Mouse (Mus musculus) ovary, postnatal 10 days (tissue): ENCODE data around the gene Gm20532.
"Not testable (repeated sequence)": the region's sequence is repeated elsewhere in the genome, so short reads cannot be mapped to it uniquely, and the experiment has no call there.

ENCODE experiments used
- DNase-seq: peaks from one replicate; pipeline ENCODE4 v3.0.0; 2022; ENCODE audit warnings: low spot score

Gm20532 gene

DNA sequence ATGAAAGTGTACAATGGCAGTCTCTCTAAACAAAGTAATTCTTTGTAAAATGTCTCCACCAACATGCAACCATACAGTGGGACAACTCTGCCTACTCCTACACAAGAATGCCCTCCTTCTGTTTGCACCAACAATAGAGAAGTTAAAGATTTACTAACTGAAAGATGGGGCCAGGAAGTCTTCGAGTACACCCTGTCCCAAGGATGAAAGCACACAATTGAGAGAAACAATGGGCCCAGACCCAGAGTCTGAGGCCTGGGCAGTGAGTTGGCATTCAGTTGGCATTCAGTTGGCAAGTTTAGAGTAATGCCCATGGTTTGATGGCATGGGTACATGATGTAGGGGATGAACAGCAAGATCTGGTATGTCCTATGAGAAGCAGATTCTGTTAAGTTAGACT lies 68.2 kb downstream of the Gm20532 start:
- DNase-seq, result no peak

DNA sequence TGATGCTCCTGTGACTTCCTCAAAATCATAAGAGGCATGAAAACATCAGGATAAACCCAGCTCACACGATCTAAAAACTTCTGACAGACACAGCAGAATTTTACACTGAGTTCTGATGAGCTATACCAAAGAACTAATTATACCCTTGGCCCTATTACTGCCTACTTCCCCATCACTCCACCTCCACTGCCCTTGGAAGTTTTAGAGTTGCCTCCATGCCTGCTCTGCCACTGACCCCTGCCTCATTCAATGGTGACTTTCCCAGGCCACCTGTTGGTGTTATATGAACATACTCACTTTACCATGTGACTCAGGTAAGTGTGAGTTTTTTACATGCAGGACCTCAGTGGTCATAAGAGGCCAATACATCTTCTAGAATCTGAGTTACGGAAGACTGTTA lies 71.0 kb downstream of the Gm20532 start:
- DNase-seq, result no peak

DNA sequence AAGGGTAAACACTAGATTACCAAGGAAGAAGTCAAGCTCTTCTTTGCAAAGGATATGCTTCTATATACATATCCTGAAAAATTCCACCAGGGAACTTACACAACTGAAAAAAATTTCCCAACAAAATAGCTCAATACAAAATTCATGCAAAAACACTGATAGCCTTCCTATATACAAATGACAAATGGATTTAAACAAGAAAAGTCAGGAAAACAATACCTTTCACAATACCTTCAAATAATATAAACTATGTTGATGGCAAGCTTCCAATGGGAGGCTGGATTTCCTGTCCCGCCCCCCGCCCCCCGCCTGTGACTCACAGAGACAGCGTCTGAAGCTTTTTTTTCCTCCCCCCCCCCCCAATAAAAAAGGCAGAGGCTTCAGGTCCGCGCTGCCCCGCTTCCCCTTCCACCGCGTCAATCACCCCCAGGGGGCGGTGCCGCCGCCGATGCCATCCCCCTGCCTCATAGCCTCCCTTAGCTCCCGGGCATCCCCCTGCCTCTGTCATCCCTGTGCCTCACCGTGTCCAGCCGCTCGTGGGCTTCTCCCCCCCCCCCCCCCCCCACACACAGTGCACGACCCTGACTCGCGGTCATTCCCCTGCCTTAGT lies 74.8 kb downstream of the Gm20532 start:
- no peak for DNase-seq

DNA sequence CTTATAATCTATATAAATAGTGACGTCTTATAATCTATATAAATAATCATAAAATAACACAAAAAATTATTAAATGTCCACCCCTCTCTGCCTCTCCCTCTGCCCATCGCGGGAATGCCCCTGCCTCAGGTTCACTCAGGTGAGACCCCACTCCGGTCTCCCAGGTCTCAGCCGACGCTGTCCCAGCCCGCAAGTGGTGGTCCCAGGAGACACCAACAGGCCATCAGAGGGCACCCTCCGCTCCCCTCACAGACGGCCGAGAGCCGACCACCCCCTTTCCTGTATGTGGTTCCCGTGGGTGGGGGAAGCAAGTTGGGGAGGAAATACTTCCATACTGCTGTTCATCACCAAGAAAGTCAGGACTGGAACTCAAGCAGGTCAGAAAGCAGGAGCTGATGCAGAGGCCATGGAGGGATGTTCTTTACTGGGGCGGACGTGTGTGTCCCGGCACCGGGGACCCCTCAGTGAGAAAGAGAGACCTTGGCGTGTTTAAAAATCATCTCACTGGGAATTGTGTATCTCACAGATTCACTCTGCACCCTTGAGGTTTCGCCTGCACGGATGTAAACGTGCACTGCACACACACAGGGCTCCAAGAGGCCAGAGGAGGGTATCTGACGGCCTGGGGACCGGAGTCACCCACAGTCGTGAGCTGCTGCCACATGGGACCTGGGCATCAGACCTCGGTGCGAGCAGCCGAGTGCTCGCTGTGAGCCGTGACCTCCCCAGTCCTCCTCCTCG lies 75.5 kb downstream of the Gm20532 start:
- DNase-seq, result no peak

DNA sequence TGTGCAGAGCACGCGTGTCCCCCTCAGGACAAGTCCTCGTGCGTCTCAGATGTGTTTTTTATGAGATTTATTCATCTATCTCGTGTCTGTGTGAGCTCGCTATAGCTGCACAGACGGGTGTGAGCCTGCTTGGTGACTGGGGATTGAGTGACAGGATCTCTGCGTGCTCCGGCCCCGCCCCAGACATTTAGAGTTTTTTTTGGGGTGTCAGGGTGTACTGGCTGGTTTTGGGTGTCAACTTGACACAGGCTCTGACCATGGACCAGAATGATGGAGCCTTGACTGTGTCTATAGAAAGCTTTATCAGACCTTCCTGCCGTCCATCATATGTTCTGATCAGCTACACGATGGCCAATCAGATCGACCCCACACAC lies 76.1 kb downstream of the Gm20532 start:
- no peak for DNase-seq

DNA sequence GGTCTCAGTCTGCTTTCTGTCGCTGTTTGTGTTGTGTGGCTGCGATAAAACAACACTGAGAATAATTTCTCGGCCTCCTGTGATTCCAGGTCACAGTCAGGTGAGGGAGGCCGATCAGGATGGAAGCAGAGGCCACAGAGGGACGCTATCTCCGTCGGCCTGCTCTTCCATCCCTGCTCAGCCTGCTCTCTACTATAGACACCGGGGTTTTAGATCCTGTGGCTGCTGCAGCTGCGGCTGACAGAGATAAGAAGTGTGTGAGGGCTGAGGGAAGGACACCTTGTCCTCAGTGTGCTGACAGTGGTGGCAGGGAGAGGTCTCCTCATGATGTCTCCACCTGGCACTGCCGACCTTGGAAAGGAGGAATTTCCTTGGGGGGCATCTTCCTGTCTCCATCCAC lies 76.7 kb downstream of the Gm20532 start:
- DNase-seq, result no peak

DNA sequence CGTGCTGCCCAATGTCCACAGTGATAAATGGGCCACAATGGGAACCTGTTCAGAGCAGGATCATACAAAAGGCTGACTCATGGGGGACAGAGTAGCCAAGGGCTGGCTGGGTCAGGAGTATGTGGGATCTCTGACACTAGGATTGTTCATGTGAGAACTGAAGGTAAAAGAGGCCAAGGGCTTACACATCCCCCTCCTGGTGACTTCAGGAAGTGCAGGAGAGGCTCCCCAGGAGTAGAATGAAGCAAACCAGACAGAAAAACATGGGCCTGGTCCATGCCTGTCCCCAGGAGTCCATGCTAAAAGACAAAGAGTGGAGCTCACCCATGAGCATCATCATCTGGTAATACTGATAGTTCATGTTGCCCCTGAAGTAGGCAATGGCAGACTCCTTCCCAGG lies 77.1 kb downstream of the Gm20532 start:
- not testable (repeated sequence) for DNase-seq

DNA sequence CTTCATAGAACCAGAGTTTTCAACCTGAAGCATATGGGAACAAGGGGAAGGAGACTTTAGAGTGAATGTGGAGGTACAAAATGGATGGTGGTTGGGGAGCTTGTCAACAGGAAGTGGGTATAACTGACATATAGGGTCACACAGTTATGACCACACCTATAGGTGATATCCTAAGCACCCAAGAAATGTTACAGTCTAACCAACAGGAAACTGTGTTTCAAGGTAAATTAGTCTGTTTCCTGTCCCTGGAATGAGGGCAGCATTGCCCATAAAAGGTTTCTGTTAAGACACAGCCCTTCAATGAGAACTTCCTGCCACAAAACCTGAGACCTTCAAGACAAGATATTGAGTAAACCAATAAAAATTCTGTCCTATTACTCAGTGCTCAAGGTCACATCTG lies 82.3 kb downstream of the Gm20532 start:
- DNase-seq, result no peak

DNA sequence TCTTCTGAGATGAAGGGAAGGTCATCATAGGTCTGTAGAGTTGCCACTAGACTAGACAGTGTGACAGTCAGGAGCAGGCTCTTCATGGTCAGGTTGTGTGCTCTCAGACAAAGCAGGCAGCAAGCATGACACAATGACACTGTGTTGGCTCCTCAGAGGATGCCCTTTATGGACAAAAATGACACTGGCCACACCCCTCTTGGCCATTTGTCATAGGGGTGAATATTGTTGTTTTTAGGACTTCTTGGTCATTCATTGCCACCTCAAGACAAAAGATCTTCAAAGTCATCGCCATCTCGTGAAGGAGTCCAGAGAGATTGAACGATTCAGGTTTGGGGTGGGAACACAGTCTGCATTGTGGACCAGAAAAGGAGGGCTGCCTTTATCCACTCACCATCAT lies 84.7 kb downstream of the Gm20532 start, which contains the start of gene Lcn4:
Gene Lcn4, minus strand, starts transcription at position 101 of the 400 bp plus-strand sequence.
- DNase-seq, result no peak
